ENCODE assay signal across 10 mouse cellular contexts in genomic region chr16:18194208-18194985, GRCm38 (mm10). TPM values are rescaled to one million over a fixed set of nuclear protein-coding genes. Genes with fewer than 3 reads are reported as not detected.
DNase-seq lines count a peak whose midpoint lies in the region; ATAC-seq lines count a peak whose summit lies in the region.
"Had no signal": no experiment of that assay in that cellular context is flagged by ENCODE, and none has a peak within 500 bp of the region (broad histone marks: within the 10 kb centered on the region; RNA-seq: fewer than 3 reads in every experiment).

No protein-coding gene starts in this region.

- H3K27me3 ChIP-seq in neural tube, embryonic 11.5 days (ENCODE audit: control insufficient read depth, insufficient read depth, low read length) = no peaks in the 10 kb centered on the region

- intact Hi-C loops in heart, postnatal 10 days (cut with DNase I) = no loop called here

- peaks cover 34% of the 10 kb centered on the region for H3K4me1 ChIP-seq in neural tube, embryonic 11.5 days (ENCODE audit: control insufficient read depth, insufficient read depth, low read length)

- H3K36me3 ChIP-seq in neural tube, embryonic 11.5 days (ENCODE audit: control insufficient read depth, insufficient read depth, low read length) = no peaks in the 10 kb centered on the region
- H3K36me3 ChIP-seq: G1E had no signal

- 0 out of 2 replicates have a peak, but pooled peaks have one; percentile 9 for ATAC-seq in erythroblast, adult 5-6 weeks (replicated peaks; ENCODE audit: low FRiP score, poor library complexity, severe bottlenecking)
- ATAC-seq in neural tube, embryonic 11.5 days (ENCODE audit: insufficient read depth, low FRiP score, low TSS enrichment) = peak; percentile 77

- no peak overlapping the region for H3K9ac ChIP-seq in neural tube, embryonic 11.5 days (ENCODE audit: low read length)

- H3K9me3 ChIP-seq in neural tube, embryonic 11.5 days (ENCODE audit: control insufficient read depth, low read length) = no peaks in the 10 kb centered on the region
- H3K9me3 ChIP-seq: G1E had no signal

- WGBS in neural tube, embryonic 11.5 days = 60% methylated on average over 15 of the region's 15 CpGs

- DNase-seq in layer of hippocampus, postnatal 10 days (ENCODE audit: low spot score in 2 of 2) = peak; percentile 46 to 48
- DNase-seq in layer of hippocampus, postnatal 14 days (ENCODE audit: low spot score in 2 of 2) = no peak
- peak; percentile 65 to 67 for DNase-seq in kidney, adult 8-10 months
- peak; percentile 73 for DNase-seq in neural tube, embryonic 11.5 days (ENCODE audit: low spot score)
- no peak for DNase-seq in heart, postnatal 10 days
- DNase-seq in lung, postnatal 4 days = no peak
- DNase-seq in adrenal gland, adult 18-20 months (ENCODE audit: low spot score in 2 of 2) = no peak

- peak overlapping the region; percentile 49 for H3K27ac ChIP-seq in neural tube, embryonic 11.5 days (ENCODE audit: low read depth, low read length)

- H3K4me3 ChIP-seq in neural tube, embryonic 11.5 days (ENCODE audit: low read depth, low read length) = no peak overlapping the region

- H3K4me2 ChIP-seq in neural tube, embryonic 11.5 days (ENCODE audit: low read depth) = no peak overlapping the region

RNA-seq across cellular contexts. Expression of gene Ccdc188, which starts 23.3 kb away (rescaled TPM):
- total RNA-seq in layer of hippocampus, postnatal 10 days (2021) = not detected
- total RNA-seq in layer of hippocampus, postnatal 14 days (2021) = not detected
- not detected in 2 replicates for total RNA-seq in erythroblast, adult 5-6 weeks (2015; ENCODE audit: low replicate concordance)
- total RNA-seq in erythroblast, adult 5-6 weeks (2017; ENCODE audit: low replicate concordance) = not detected in 2 replicates
- not detected in 2 replicates for polyA plus RNA-seq in neural tube, embryonic 11.5 days (2014; fragmentation: Nextera tagmentation; extraction: Ambion mirVana)
- not detected for total RNA-seq in heart, postnatal 10 days (2021)
- not detected for total RNA-seq in adrenal gland, adult 18-20 months (2021)
- total RNA-seq: G1E; neutrophil, adult 5-6 weeks had no signal
- polyA plus RNA-seq: G1E had no signal

RNA-seq across cellular contexts. Expression of gene Zdhhc8, which starts 40.5 kb away (rescaled TPM):
- 10 to 100 TPM; 73.9 to 75.1 TPM for total RNA-seq in layer of hippocampus, postnatal 10 days (2021)
- total RNA-seq in layer of hippocampus, postnatal 14 days (2021) = 10 to 100 TPM; 84.1 to 84.6 TPM
- total RNA-seq in erythroblast, adult 5-6 weeks (2015; ENCODE audit: low replicate concordance) = 1.5 and 3.1 TPM in 2 replicates
- total RNA-seq in erythroblast, adult 5-6 weeks (2017; ENCODE audit: low replicate concordance) = 0.26 and 0.56 TPM in 2 replicates
- 13.1 and 13.6 TPM in 2 replicates for polyA plus RNA-seq in neural tube, embryonic 11.5 days (2014; fragmentation: Nextera tagmentation; extraction: Ambion mirVana)
- 10 to 100 TPM; 33.2 to 35.7 TPM for total RNA-seq in heart, postnatal 10 days (2021)
- 10 to 100 TPM; 20.6 to 21.2 TPM for total RNA-seq in adrenal gland, adult 18-20 months (2021)

RNA-seq across cellular contexts. Expression of gene Trmt2a, which starts 54.1 kb away (rescaled TPM):
- total RNA-seq in layer of hippocampus, postnatal 10 days (2021) = 10 to 100 TPM; 54.4 to 65.1 TPM
- 10 to 100 TPM; 44.6 to 61.7 TPM for total RNA-seq in layer of hippocampus, postnatal 14 days (2021)
- total RNA-seq in erythroblast, adult 5-6 weeks (2015; ENCODE audit: low replicate concordance) = 20.9 and 48.0 TPM in 2 replicates
- total RNA-seq in erythroblast, adult 5-6 weeks (2017; ENCODE audit: low replicate concordance) = 16.4 and 19.1 TPM in 2 replicates
- polyA plus RNA-seq in neural tube, embryonic 11.5 days (2014; fragmentation: Nextera tagmentation; extraction: Ambion mirVana) = 92.9 and 93.9 TPM in 2 replicates
- total RNA-seq in heart, postnatal 10 days (2021) = 10 to 100 TPM; 24.1 to 30.6 TPM
- 10 to 100 TPM; 41.8 to 44.1 TPM for total RNA-seq in adrenal gland, adult 18-20 months (2021)

RNA-seq across cellular contexts. Expression of gene Ranbp1, which starts 54.1 kb away (rescaled TPM):
- total RNA-seq in layer of hippocampus, postnatal 10 days (2021) = 100 to 1,000 TPM; 133 to 147 TPM
- 100 to 1,000 TPM in 1 of 2 experiments, 10 to 100 TPM in 1; 98.3 to 104 TPM for total RNA-seq in layer of hippocampus, postnatal 14 days (2021)
- total RNA-seq in erythroblast, adult 5-6 weeks (2015; ENCODE audit: low replicate concordance) = 74.6 and 96.3 TPM in 2 replicates
- 83.7 and 90.7 TPM in 2 replicates for total RNA-seq in erythroblast, adult 5-6 weeks (2017; ENCODE audit: low replicate concordance)
- polyA plus RNA-seq in neural tube, embryonic 11.5 days (2014; fragmentation: Nextera tagmentation; extraction: Ambion mirVana) = 953 and 1,053 TPM in 2 replicates
- 10 to 100 TPM; 79.1 to 82.9 TPM for total RNA-seq in heart, postnatal 10 days (2021)
- 100 to 1,000 TPM; 114 to 143 TPM for total RNA-seq in adrenal gland, adult 18-20 months (2021)

Comparison
In these comparisons a context has a peak if more than half of its experiments do, and no peak if none do; other contexts are left out.
1. DNase-seq: peak in layer of hippocampus, postnatal 10 days (2 of 2), kidney, adult 8-10 months (2 of 2) and neural tube, embryonic 11.5 days (single experiment); none in layer of hippocampus, postnatal 14 days (0 of 2), heart, postnatal 10 days (0 of 2), lung, postnatal 4 days (0 of 2) and adrenal gland, adult 18-20 months (0 of 2).
2. RNA of gene Zdhhc8, which starts 40.5 kb away (total RNA-seq): 84.1 to 84.6 TPM in layer of hippocampus, postnatal 14 days, 73.9 to 75.1 TPM in layer of hippocampus, postnatal 10 days, 33.2 to 35.7 TPM in heart, postnatal 10 days and 20.6 to 21.2 TPM in adrenal gland, adult 18-20 months; 0.26 to 3.1 TPM in erythroblast, adult 5-6 weeks; every median in the first group is over 4 times any median in the second.